Mouse (Mus musculus) adrenal gland (tissue): Measurements from ENCODE around the gene Mesp1.

Experiments
- intact Hi-C: fragments of 180-260 bp; cut with DNase I; formaldehyde crosslinking; loops from one replicate; pipeline ENCODE4 v1.15.1; 2025
- long read RNA-seq, 2 experiments: library from polyadenylated mRNA; unstranded; transcript quantifications; one replicate each; pipeline ENCODE4 v2.0.0; 2020; ENCODE audit warnings: borderline replicate concordance in 1 of 2; ENCODE audit not compliant: insufficient replicate concordance in 1 of 2

Mesp1 gene
- long read RNA-seq, experiment 1, result 0 reads
- long read RNA-seq, experiment 2, result 0 reads

GRCm38 (mm10) chr7:79793688-79794087 lies at the start of gene Mesp1:
TSS of gene Mesp1 (minus strand) at chr7:79793788.
- intact Hi-C loops, result no loop called here

- intact Hi-C loops, result no loop called here
Observed at GRCm38 (mm10) chr7:79842163-79842562, 48.6 kb upstream of the Mesp1 start.

- intact Hi-C loops, result no loop called here
Observed at GRCm38 (mm10) chr7:79837247-79837646, 43.7 kb upstream of the Mesp1 start.

- intact Hi-C loops, result no loop called here
Observed at GRCm38 (mm10) chr7:79835196-79835595, 41.6 kb upstream of the Mesp1 start.

GRCm38 (mm10) chr7:79832980-79833379 lies 39.4 kb upstream of the Mesp1 start:
- intact Hi-C loops, result no loop called here

- intact Hi-C loops, result no loop called here
Observed at GRCm38 (mm10) chr7:79831585-79831984, 38.0 kb upstream of the Mesp1 start.

- intact Hi-C loops, result no loop called here
Observed at GRCm38 (mm10) chr7:79831145-79831544, 37.6 kb upstream of the Mesp1 start.

GRCm38 (mm10) chr7:79828341-79828740 lies 34.8 kb upstream of the Mesp1 start:
- intact Hi-C loops, result no loop called here

GRCm38 (mm10) chr7:79822092-79822695 lies 28.6 kb upstream of the Mesp1 start:
- intact Hi-C loops, result no loop called here

- intact Hi-C loops, result no loop called here
Observed at GRCm38 (mm10) chr7:79819996-79820395, 26.4 kb upstream of the Mesp1 start.

- intact Hi-C loops, result no loop called here
Observed at GRCm38 (mm10) chr7:79819515-79819914, 25.9 kb upstream of the Mesp1 start.

GRCm38 (mm10) chr7:79818321-79818720 lies 24.7 kb upstream of the Mesp1 start:
- intact Hi-C loops, result no loop called here

- intact Hi-C loops, result no loop called here
Observed at GRCm38 (mm10) chr7:79813409-79813808, 19.8 kb upstream of the Mesp1 start.

- intact Hi-C loops, result no loop called here
Observed at GRCm38 (mm10) chr7:79810611-79811506, 17.3 kb upstream of the Mesp1 start, which contains the start of gene Mesp2. TSS of gene Mesp2 (plus strand) at chr7:79810727.

GRCm38 (mm10) chr7:79808561-79808960 lies 15.0 kb upstream of the Mesp1 start:
- intact Hi-C loops, result no loop called here

- intact Hi-C loops, result no loop called here
Observed at GRCm38 (mm10) chr7:79803887-79804286, 10.3 kb upstream of the Mesp1 start.

- intact Hi-C loops, result no loop called here
Observed at GRCm38 (mm10) chr7:79802037-79802436, 8.4 kb upstream of the Mesp1 start.

GRCm38 (mm10) chr7:79801391-79801790 lies 7.8 kb upstream of the Mesp1 start:
- intact Hi-C loops, result no loop called here

GRCm38 (mm10) chr7:79800336-79800735 lies 6.7 kb upstream of the Mesp1 start:
- intact Hi-C loops, result no loop called here

GRCm38 (mm10) chr7:79799506-79799905 lies 5.9 kb upstream of the Mesp1 start:
- intact Hi-C loops, result loop anchor here (1.0 kb wide), 1 partner anchor 115 kb away; no protein-coding TSS in a partner anchor

GRCm38 (mm10) chr7:79799048-79799447 lies 5.5 kb upstream of the Mesp1 start:
- intact Hi-C loops, result loop anchor here (1.0 kb wide), 1 partner anchor 115 kb away; no protein-coding TSS in a partner anchor

- intact Hi-C loops, result loop anchor here (1.0 kb wide), 1 partner anchor 116 kb away; no protein-coding TSS in a partner anchor
Observed at GRCm38 (mm10) chr7:79798606-79799005, 5.0 kb upstream of the Mesp1 start.
